35 mouse cellular contexts compared by ENCODE assay signal in genomic region chr7:110896453-110896852, GRCm38 (mm10). TPM values are rescaled to one million over a fixed set of nuclear protein-coding genes. Genes with fewer than 3 reads are reported as not detected.
"Had no signal": no experiment of that assay in that cellular context is flagged by ENCODE, and none has a peak within 500 bp of the region (broad histone marks: within the 10 kb centered on the region; RNA-seq: fewer than 3 reads in every experiment).

No protein-coding gene starts in this region.

- H3K4me2 ChIP-seq: heart, embryonic 12.5 days; heart, embryonic 13.5 days; heart, embryonic 15.5 days; hindbrain, embryonic 12.5 days; hindbrain, embryonic 13.5 days; hindbrain, embryonic 14.5 days; hindbrain, embryonic 15.5 days; intestine, embryonic 15.5 days; kidney, embryonic 15.5 days had no signal

- DNase-seq: heart, postnatal 10 days; heart, postnatal 14 days; heart, postnatal 36 days; heart, postnatal 4 days; kidney, adult 11 months; kidney, adult 18-20 months; kidney, adult 2 months; kidney, adult 8-10 months; kidney, adult 9 months; kidney, postnatal 10 days; kidney, postnatal 14 days; kidney, postnatal 25 days; kidney, postnatal 36 days; kidney, postnatal 4 days; layer of hippocampus, adult 9-11 months; layer of hippocampus, postnatal 36 days had no signal

- H3K9ac ChIP-seq: heart, embryonic 12.5 days; heart, embryonic 13.5 days; heart, embryonic 15.5 days; hindbrain, embryonic 12.5 days; hindbrain, embryonic 13.5 days; hindbrain, embryonic 14.5 days; hindbrain, embryonic 15.5 days; intestine, embryonic 15.5 days; kidney, embryonic 15.5 days had no signal

- H3K27ac ChIP-seq: heart, embryonic 13.5 days; heart, embryonic 15.5 days; hindbrain, embryonic 12.5 days; hindbrain, embryonic 13.5 days; hindbrain, embryonic 14.5 days; hindbrain, embryonic 15.5 days; hindbrain, postnatal 0 days; intestine, embryonic 15.5 days; kidney, embryonic 15.5 days; kidney, postnatal 0 days; layer of hippocampus, adult 2 months; left cerebral cortex, adult 2 months had no signal

- H3K9me3 ChIP-seq: heart, embryonic 12.5 days; heart, embryonic 13.5 days; heart, embryonic 15.5 days; hindbrain, embryonic 10.5 days; hindbrain, embryonic 12.5 days; hindbrain, embryonic 13.5 days; hindbrain, embryonic 15.5 days; intestine, embryonic 15.5 days; kidney, embryonic 15.5 days had no signal

- H3K4me3 ChIP-seq: heart, embryonic 12.5 days; heart, embryonic 13.5 days; heart, embryonic 15.5 days; hindbrain, embryonic 10.5 days; hindbrain, embryonic 12.5 days; hindbrain, embryonic 13.5 days; hindbrain, embryonic 15.5 days; intestine, embryonic 15.5 days; kidney, embryonic 15.5 days; layer of hippocampus, adult 2 months; left cerebral cortex, adult 2 months had no signal

- H3K36me3 ChIP-seq: heart, embryonic 12.5 days; heart, embryonic 15.5 days; hindbrain, embryonic 10.5 days; hindbrain, embryonic 12.5 days; hindbrain, embryonic 13.5 days; hindbrain, embryonic 15.5 days; intestine, embryonic 15.5 days had no signal

- ATAC-seq: hindbrain, embryonic 16.5 days; hindbrain, postnatal 0 days; inflammation-experienced regulatory T-cells, adult 6 months; intestine, embryonic 15.5 days; intestine, embryonic 16.5 days; intestine, postnatal 0 days had no signal

- H3K27me3 ChIP-seq: heart, embryonic 12.5 days; heart, embryonic 13.5 days; heart, embryonic 15.5 days; hindbrain, embryonic 12.5 days; hindbrain, embryonic 13.5 days; hindbrain, embryonic 15.5 days; intestine, embryonic 15.5 days; kidney, embryonic 15.5 days had no signal

- H3K4me1 ChIP-seq: hindbrain, embryonic 12.5 days; hindbrain, embryonic 13.5 days; hindbrain, embryonic 15.5 days had no signal

RNA-seq across cellular contexts. Expression of gene Lyve1, which starts 33.4 kb away (rescaled TPM):
- total RNA-seq: hematopoietic stem cell, adult 5-6 weeks had no signal
- polyA plus RNA-seq: inflammation-experienced regulatory T-cells, adult 6 months had no signal
